Mouse (Mus musculus) adrenal gland, postnatal 0 days (tissue): ENCODE data around the gene Ptcd1. TPM values are rescaled to one million over a fixed set of nuclear protein-coding genes. Genes with fewer than 3 reads are reported as not detected.

ENCODE experiments used
- polyA plus RNA-seq: library from polyadenylated mRNA; unstranded; fragments of >200 nt; fragmentation: Nextera tagmentation; extraction: Ambion mirVana; gene quantifications from 2 replicates; pipeline ENCODE4 v1.2.1, GENCODE M21; 2015

Ptcd1 gene
- polyA plus RNA-seq: 14.4 and 25.9 TPM in 2 replicates

GRCm38 (mm10) chr5:145166536-145167305 is at the start of gene Ptcd1, which contains the start of gene Cpsf4:
Gene Ptcd1, minus strand, starts transcription at chr5:145167108.
Gene Cpsf4, plus strand, starts transcription at chr5:145167213.

GRCm38 (mm10) chr5:145203936-145204691 is 37.2 kb upstream of the Ptcd1 start, which contains the start of gene Zkscan5:
Gene Zkscan5, plus strand, starts transcription at chr5:145204562.

GRCm38 (mm10) chr5:145201321-145201991 is 34.5 kb upstream of the Ptcd1 start, which contains the start of gene Zkscan14:
Gene Zkscan14, minus strand, starts transcription at chr5:145201868.

GRCm38 (mm10) chr5:145191962-145192361 is 25.1 kb upstream of the Ptcd1 start, which contains the start of gene Atp5j2:
Gene Atp5j2, minus strand, starts transcription at chr5:145192062.

GRCm38 (mm10) chr5:145139571-145140519 is 27.1 kb downstream of the Ptcd1 start, which contains the start of the genes Pdap1 and Bud31:
Gene Pdap1, minus strand, starts transcription at chr5:145140238.
Gene Bud31, plus strand, starts transcription at chr5:145140362.

GRCm38 (mm10) chr5:145114071-145114605 is 52.8 kb downstream of the Ptcd1 start, which contains the start of gene Arpc1b:
Gene Arpc1b, plus strand, starts transcription at chr5:145114215.

Other genes with a start within 250 kb of the Ptcd1 start
- gene Smurf1, start 201.3 kb downstream of the Ptcd1 start, polyA plus RNA-seq: 9.3 and 9.7 TPM in 2 replicates
- gene Gm4871, start 134.4 kb downstream of the Ptcd1 start, polyA plus RNA-seq: not detected in 2 replicates
- gene 1700018F24Rik, start 124.1 kb downstream of the Ptcd1 start, polyA plus RNA-seq: not detected in 2 replicates
- 103 and 127 TPM in 2 replicates for gene Arpc1a, start 83.3 kb downstream of the Ptcd1 start, polyA plus RNA-seq
- 0.06 TPM in 1 of 2 replicates, not detected in the other for gene Kpna7, start 83.1 kb downstream of the Ptcd1 start, polyA plus RNA-seq
- 311 and 374 TPM in 2 replicates for gene Arpc1b, start 52.9 kb downstream of the Ptcd1 start, polyA plus RNA-seq
- 58.7 and 70.8 TPM in 2 replicates for gene Pdap1, start 26.9 kb downstream of the Ptcd1 start, polyA plus RNA-seq
- gene Bud31, start 26.7 kb downstream of the Ptcd1 start, polyA plus RNA-seq: 227 and 301 TPM in 2 replicates
- 19.0 and 22.3 TPM in 2 replicates for gene Cpsf4, start 105 bp upstream of the Ptcd1 start, polyA plus RNA-seq
- gene Atp5j2, start 25.0 kb upstream of the Ptcd1 start, polyA plus RNA-seq: 935 and 1,769 TPM in 2 replicates
- gene Zkscan14, start 34.8 kb upstream of the Ptcd1 start, polyA plus RNA-seq: 12.5 and 13.6 TPM in 2 replicates
- gene Zkscan5, start 37.5 kb upstream of the Ptcd1 start, polyA plus RNA-seq: 7.9 and 8.7 TPM in 2 replicates
- 35.8 and 45.4 TPM in 2 replicates for gene Zfp655, start 64.6 kb upstream of the Ptcd1 start, polyA plus RNA-seq
- gene Zscan25, start 113.4 kb upstream of the Ptcd1 start, polyA plus RNA-seq: 0.35 and 0.50 TPM in 2 replicates
- not detected in 2 replicates for gene Cyp3a57, start 178.2 kb upstream of the Ptcd1 start, polyA plus RNA-seq